Mouse (Mus musculus) adrenal gland, postnatal 4 days (tissue): ENCODE results near the gene Olfr287. TPM values are rescaled to one million over a fixed set of nuclear protein-coding genes. Genes with fewer than 3 reads are reported as not detected.
A peak's percentile ranks its signal among the peaks of the same experiment; 100 is the strongest.

ENCODE experiments used
- DNase-seq, 2 experiments: peaks; one replicate each; pipeline ENCODE4 v3.0.0; 2021 to 2022; ENCODE audit warnings: low spot score in 2 of 2, mixed read lengths in 2 of 2
- long read RNA-seq, 2 experiments: library from polyadenylated mRNA; stranded (forward); transcript quantifications; one replicate each; pipeline ENCODE4 v2.0.0; 2021
- total RNA-seq, 2 experiments: library from RNA; stranded (reverse); gene quantifications; 2 replicates each; pipeline ENCODE4 v1.2.3; 2021

Olfr287 gene
- not detected for total RNA-seq
- long read RNA-seq, experiment 1, result 0 reads
- long read RNA-seq, experiment 2, result 0 reads

DNA sequence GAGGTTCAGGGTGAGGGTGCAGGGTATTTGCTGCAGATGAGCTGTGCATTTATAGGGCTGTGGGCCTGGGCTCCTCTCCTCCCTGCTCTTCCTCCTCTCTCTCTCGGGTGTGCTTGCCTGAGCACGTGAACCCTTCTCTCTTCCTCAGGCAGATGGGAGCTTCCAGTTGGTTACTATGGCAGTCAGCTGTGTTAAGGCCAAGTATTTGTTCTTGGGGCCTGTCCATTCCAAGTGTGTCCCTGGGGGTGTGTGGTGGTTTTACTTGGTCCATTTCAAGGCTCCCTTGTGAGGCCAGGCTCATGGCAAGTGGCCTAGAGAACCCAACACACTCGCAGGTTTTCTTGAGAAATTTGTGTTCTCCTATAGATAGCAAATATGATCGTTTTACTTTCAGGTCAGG, at the start of gene Olfr287, which contains the start of gene Gm44579:
Olfr287 (minus strand) TSS at position 180 of the 400 bp plus-strand sequence.
Gm44579 (minus strand) TSS at position 101 of the 400 bp plus-strand sequence.
- DNase-seq, result no peak

DNA sequence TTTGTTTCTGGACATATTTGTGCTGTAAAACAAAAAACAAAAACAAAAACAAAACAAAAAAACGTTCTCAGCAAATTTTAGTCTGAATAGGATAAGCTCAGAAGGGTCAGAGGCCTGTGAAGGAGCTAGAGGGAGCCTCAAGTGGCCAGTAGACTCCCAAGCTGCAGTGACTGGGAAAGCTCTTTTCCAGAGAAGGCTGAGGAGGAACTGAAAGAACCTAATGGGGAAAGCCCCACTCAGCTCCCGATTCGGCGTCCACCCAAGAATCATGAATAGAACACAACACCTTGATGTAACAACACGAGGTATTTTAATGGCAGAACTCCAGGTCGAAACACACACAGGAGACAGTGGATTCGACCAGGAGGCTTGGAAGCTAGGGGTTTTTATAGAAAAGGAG, 36.9 kb upstream of the Olfr287 start:
- DNase-seq, result no peak

DNA sequence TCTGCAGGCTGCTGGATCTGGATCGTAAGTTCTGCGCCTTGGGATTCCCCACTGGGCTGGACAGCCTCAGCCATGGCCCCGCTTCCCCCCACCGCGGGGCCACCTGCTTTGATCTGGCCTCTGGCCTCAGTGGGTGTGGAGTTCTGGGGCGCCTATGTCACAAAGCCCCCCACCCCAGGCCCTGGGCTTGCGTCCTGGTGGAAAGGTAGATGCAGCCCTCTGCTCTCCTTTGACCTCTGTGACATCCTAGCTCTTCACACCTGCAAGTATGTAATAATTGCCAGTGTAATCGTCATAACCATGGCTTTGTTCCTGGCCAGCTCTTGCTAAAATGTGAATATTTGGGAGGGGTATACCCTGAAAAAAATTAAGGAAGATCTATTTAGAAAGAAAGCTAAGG, 36.3 kb upstream of the Olfr287 start, which contains the start of gene H1fnt:
H1fnt (minus strand) TSS at position 101 of the 400 bp plus-strand sequence.
- DNase-seq, result no peak

DNA sequence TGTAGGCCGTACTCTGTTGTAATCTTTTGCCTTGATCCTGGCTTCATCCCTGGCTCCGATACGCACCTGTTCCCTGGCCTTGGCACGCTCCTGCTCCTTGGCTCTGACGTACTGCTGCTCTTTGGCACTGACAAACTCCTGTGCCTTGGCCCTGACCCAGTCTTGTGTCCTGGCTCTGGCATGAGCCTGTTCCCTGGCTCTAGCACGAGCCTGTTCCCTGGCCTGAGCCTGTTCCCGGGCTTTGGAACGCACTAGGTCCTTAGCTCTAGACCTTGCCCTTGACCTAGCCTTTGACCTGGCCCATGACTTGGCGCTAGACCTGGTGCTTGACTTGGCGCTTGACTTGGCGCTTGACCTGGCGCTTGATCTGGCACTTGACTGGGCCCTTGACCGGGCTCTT, 35.4 kb upstream of the Olfr287 start:
- DNase-seq, result no peak

- no peak for DNase-seq
These were observed 14.6 kb upstream of the Olfr287 start for GRCm38 (mm10) chr15:98235442-98235841.

DNA sequence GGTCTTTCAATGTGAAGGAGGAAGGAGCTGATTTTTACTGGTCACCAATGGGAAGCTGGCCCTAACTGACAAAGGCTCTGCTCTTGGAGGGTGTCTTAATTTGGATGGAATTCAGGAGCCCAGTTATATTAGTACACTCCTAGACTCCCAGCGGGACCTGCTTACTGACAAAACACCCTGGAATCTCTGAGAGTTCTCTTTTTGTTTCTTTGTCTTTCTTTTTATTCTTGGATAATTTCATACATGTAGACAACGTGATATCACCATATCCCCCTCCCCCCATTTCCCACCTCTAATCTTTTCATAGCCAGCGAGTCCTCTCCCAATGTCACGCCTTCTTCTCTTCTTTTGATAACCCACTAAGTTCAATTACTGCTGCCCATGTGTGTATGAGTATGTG, 13.5 kb upstream of the Olfr287 start, which contains the start of gene Olfr286:
Olfr286 (minus strand) TSS at position 101 of the 400 bp plus-strand sequence.
- no peak for DNase-seq

DNA sequence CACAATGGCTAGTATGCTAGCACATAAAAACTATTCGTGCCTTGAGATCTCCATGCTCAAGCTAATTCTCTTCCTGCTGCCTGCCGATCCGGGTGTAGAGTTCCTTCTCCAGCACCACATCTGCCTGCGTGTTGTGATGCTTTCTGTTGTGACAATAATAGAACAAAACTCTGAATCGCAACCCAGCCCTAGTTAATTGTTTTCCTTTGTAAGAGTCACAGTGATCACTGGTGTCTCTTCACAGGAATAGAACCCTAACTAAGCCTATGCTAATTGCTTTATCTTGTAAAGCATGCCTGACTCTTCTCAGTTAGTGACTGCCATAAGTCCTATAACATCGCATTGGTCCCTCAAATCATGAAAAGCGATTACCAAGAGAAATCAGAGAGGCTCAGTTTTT, 5.2 kb upstream of the Olfr287 start:
- no peak for DNase-seq

- no peak for DNase-seq
These were observed 4.8 kb upstream of the Olfr287 start for GRCm38 (mm10) chr15:98225610-98226009.

DNA sequence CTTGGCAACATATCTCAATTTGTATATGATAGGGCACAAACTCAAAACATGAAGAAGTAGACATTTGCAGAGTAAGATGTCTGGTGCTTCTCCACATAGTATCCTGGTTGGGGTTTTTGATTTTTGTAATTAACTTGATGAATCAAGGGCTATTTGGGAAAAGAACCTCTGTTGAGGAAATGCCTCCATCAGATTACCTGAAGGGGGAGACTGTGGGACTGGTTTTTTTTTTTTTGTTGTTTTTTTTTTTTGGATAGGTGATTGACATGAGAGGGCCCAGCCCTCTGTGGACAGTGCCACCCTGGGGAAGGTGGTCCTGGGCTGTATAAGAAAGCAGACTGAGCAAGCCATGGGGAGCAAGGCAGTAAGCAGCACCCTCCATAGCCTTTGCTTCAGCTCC, 1.5 kb upstream of the Olfr287 start:
- DNase-seq, result no peak

DNA sequence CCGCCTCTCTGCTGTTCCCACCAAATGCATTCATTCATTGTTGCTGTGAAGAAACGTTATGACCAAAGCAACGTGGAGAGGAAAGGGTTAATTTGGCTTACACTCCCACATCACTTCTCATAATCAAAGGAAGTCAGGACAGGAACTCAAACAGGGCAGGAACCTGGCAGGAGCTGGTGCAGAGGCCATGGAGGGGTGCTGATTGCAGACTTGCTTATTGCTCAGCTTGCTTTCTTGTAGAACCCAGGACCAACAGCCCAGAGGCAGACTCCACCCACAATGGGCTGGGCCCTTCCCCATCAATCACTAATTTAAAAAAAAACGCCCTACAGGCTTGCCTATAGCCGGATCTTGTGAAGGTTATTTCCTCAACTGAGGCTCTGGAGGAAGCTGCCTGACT, 6.7 kb downstream of the Olfr287 start:
- DNase-seq, result no peak

DNA sequence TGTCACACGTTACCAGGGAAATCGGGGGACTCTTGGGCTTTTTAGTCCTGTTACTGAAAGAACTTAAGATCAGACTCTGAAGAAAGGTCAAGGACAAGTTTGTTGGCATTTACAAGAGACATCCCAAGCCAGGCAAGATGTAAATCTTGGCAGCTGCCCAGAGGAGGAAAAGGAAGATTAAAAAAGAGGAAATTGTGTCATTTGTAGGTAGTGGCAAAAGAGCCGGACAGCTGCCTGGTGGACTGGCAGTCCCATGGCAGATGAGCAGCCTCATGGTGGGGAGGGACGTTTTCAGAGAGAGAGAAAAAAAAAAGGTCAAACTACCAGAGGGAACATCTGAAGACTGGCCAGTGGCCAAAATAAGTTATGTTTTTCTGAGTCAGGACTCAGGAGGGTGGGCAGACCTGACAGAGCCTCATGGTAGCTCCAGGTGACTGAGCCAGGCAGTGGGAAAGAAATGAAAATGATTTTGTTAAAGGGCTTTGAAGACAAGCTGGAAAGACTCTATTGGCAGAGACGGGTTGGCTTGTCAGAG, 7.5 kb downstream of the Olfr287 start:
- no peak for DNase-seq

- no peak for DNase-seq
These were observed 11.2 kb downstream of the Olfr287 start for GRCm38 (mm10) chr15:98209676-98210075.

- no peak for DNase-seq
These were observed 25.4 kb downstream of the Olfr287 start, which contains the start of gene Olfr288 for GRCm38 (mm10) chr15:98195442-98195841. Gene Olfr288 (minus strand): TSS chr15:98195542.

DNA sequence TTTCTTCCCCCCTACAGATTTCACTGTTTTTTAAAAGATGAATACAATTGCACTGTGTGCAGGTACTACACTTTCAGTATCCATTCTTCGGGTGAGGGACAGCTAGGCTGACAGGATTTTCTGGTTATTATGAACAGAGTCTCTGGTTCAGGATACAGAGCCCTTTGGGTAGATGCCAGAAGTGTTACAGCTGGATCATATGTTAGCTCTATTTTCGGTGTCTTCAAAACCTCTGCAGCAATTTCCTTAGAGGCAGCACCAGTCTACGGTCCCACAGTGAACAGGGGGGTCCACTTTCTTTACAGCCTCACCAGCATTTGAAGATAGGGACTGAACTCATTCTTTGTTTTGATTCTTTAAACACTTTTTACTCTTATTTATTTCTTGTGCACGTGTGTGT, 36.4 kb downstream of the Olfr287 start:
- DNase-seq, result no peak

DNA sequence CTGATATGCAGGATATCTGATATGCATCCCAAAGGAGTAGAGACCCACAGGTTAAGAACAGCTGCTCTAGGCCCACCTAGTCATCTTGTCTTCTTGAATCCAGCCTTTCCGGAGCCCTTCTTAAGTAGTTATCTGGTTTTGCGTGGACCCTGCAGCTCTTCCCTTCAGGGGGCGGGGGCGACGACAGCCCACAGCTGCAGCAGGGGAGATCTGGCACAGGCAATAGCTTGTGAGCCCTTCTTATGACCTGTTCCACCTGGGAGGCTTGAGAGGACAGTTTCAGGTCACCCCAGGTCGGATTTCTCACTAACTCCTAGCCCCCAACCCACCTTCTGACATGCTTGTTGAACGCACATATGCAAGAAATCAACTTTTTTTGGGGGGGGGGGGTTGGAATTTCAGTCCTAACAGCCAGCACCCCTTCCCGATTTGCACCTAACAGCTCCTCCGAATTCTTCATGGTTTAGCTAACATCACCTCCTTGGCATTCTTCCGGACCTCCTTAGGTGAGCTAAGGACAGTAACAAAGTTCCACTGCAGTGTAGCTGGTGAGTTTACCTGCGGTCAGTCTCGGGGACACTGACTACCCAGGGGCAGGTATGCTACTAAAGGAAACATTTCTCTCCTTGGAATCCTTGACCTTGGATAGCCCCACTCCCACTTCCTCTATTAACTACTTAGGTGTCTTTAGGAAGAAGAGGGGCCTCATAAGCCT, 38.8 kb downstream of the Olfr287 start:
- no peak for DNase-seq

DNA sequence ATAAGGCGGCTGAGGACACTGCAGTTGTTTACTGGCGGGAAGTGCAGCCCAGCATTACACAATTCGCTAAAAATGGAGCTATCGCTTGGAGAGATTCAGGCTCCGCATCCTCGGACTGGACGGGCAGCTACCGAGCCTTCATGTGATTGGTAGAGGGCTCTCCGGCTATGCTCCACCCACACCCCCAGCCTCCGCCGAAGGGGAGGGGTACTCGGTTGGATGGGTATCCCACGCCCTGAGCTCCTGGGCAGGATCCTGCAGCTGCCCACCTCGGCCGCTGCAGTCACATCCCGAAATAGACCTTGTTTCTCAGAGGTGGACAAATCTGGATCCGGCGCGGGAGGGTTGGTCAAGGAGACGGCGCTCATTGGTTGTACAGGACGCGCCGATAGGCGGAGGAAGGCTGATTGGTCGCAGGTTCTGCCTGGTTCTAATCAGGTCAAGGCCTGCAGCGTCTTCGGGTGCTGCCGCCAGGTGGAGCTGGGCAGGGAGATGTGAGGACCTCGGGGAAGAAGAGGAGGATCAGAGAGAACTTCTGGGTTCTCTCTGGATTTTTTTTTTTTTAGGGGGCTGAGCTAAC, 39.6 kb downstream of the Olfr287 start:
- peak; percentile 64 to 84 for DNase-seq

- no peak for DNase-seq
These were observed 40.2 kb downstream of the Olfr287 start for GRCm38 (mm10) chr15:98180567-98181131.

DNA sequence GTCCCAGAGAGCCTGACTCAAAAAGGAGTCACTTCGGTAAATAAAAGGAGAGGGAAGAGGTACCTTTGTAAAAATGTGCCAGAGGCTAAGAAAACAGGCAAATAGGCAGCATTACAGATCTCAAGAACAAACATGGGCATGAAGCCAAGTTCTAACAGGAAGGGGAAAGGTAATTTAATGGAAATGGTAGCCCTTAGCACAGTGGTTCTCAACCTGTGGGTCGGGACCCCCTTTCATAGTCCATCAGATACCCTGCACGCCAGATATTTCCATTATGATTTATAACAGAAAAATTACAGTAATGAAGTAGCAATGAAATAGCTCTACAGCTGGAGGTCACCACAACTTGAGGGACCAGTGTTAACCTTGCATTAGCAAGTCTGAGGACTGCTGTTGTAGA, 43.5 kb downstream of the Olfr287 start:
- DNase-seq, result no peak

DNA sequence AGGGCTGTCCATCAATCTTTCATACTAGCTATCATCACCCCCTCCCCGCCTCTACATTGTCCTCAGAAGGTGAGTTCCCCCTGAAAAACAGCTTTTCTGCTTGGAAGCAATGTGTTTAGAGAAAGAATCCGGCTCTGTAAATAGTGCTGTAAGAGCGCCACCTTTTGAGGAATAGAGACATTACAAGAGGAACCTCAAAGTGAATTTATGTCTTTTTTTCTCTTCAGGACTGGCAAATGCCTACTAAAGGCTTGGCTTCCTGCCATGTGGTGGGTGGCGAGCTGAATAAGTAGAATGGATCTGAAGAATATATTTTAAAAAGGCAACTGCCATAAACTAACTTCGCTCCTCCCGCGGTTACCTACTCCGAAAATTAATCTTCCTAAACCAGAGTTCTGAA, 47.0 kb downstream of the Olfr287 start:
- DNase-seq, result no peak

- no peak for DNase-seq
These were observed 48.7 kb downstream of the Olfr287 start for GRCm38 (mm10) chr15:98172113-98172512.

GRCm38 (mm10) chr15:98170917-98171316, 49.9 kb downstream of the Olfr287 start:
- DNase-seq, result no peak

- DNase-seq, result no peak
These were observed 50.5 kb downstream of the Olfr287 start for GRCm38 (mm10) chr15:98170365-98170764.
